Mouse (Mus musculus): ENCODE results near the gene Foxp1. TPM values are rescaled to one million over a fixed set of nuclear protein-coding genes. Genes with fewer than 3 reads are reported as not detected.

Foxp1 gene
- polyA plus RNA-seq, 1 experiment, result 93.7 TPM

GRCm38 (mm10) chr6:99385059-99385604 is 137.4 kb downstream of the Foxp1 start:
- H3K27ac ChIP-seq (ENCODE audit: control insufficient read depth, insufficient read depth, low read depth, low read length, poor library complexity), result peak overlapping the region; percentile 24; the same call in 1 of the 2 replicates
- WGBS, result 42% methylated on average over 2 of the region's 2 CpGs
- no peak overlapping the region for H3K4me3 ChIP-seq (replicated peaks; ENCODE audit: control insufficient read depth, low read depth, low read length)
- peaks cover 10% of the 10 kb centered on the region; the same call in 1 of the 2 replicates for H3K4me1 ChIP-seq (ENCODE audit: control insufficient read depth, insufficient read depth, low read length)
- TF ChIP-seq CTCF (IDR thresholded peaks at IDR 0.05; ENCODE audit: control insufficient read depth, insufficient read depth, low read length), result peak; percentile 63
- TF ChIP-seq POLR2A (IDR thresholded peaks at IDR 0.05; ENCODE audit: borderline replicate concordance, control insufficient read depth, low read depth, low read length), result no peak

- H3K4me3 ChIP-seq (replicated peaks; ENCODE audit: control insufficient read depth, low read depth, low read length), result no peak overlapping the region
- peaks cover 4% of the 10 kb centered on the region; the same call in 1 of the 2 replicates for H3K4me1 ChIP-seq (ENCODE audit: control insufficient read depth, insufficient read depth, low read length)
- 38% methylated on average over 4 of the region's 4 CpGs for WGBS
- no peak for TF ChIP-seq POLR2A (IDR thresholded peaks at IDR 0.05; ENCODE audit: borderline replicate concordance, control insufficient read depth, low read depth, low read length)
- no peak for TF ChIP-seq CTCF (IDR thresholded peaks at IDR 0.05; ENCODE audit: control insufficient read depth, insufficient read depth, low read length)
- no peak overlapping the region for H3K27ac ChIP-seq (ENCODE audit: control insufficient read depth, insufficient read depth, low read depth, low read length, poor library complexity)
Observed at GRCm38 (mm10) chr6:99383846-99384472, 138.6 kb downstream of the Foxp1 start.

- Histone ChIP-seq H3K27ac (ENCODE audit: control insufficient read depth, insufficient read depth, low read depth, low read length, poor library complexity) (no peak overlapping the region), H3K4me3 (replicated peaks; ENCODE audit: control insufficient read depth, low read depth, low read length) (no peak overlapping the region), H3K4me1 (ENCODE audit: control insufficient read depth, insufficient read depth, low read length) (peaks cover 8% of the 10 kb centered on the region; the same call in 1 of the 2 replicates)
- WGBS, result 46% methylated on average over 5 of the region's 5 CpGs
- TF ChIP-seq CTCF (IDR thresholded peaks at IDR 0.05; ENCODE audit: control insufficient read depth, insufficient read depth, low read length) (no peak), POLR2A (IDR thresholded peaks at IDR 0.05; ENCODE audit: borderline replicate concordance, control insufficient read depth, low read depth, low read length) (no peak)
Observed at GRCm38 (mm10) chr6:99380146-99380545, 142.4 kb downstream of the Foxp1 start.

- H3K27ac ChIP-seq (ENCODE audit: control insufficient read depth, insufficient read depth, low read depth, low read length, poor library complexity), result peak overlapping the region; percentile 25; the same call in 1 of the 2 replicates
- TF ChIP-seq POLR2A (IDR thresholded peaks at IDR 0.05; ENCODE audit: borderline replicate concordance, control insufficient read depth, low read depth, low read length), result no peak
- no peak for TF ChIP-seq CTCF (IDR thresholded peaks at IDR 0.05; ENCODE audit: control insufficient read depth, insufficient read depth, low read length)
- H3K4me3 ChIP-seq (replicated peaks; ENCODE audit: control insufficient read depth, low read depth, low read length), result no peak overlapping the region
- WGBS, result 82% methylated on average over 7 of the region's 7 CpGs
- peaks cover 8% of the 10 kb centered on the region; the same call in 1 of the 2 replicates for H3K4me1 ChIP-seq (ENCODE audit: control insufficient read depth, insufficient read depth, low read length)
Observed at GRCm38 (mm10) chr6:99378997-99379710, 143.4 kb downstream of the Foxp1 start.

- 55% methylated on average over 4 of the region's 4 CpGs for WGBS
- Histone ChIP-seq H3K4me3 (replicated peaks; ENCODE audit: control insufficient read depth, low read depth, low read length) (no peak overlapping the region), H3K4me1 (ENCODE audit: control insufficient read depth, insufficient read depth, low read length) (peaks cover 7% of the 10 kb centered on the region; the same call in 1 of the 2 replicates), H3K27ac (ENCODE audit: control insufficient read depth, insufficient read depth, low read depth, low read length, poor library complexity) (no peak overlapping the region)
- TF ChIP-seq POLR2A (IDR thresholded peaks at IDR 0.05; ENCODE audit: borderline replicate concordance, control insufficient read depth, low read depth, low read length) (no peak), CTCF (IDR thresholded peaks at IDR 0.05; ENCODE audit: control insufficient read depth, insufficient read depth, low read length) (no peak)
Observed at GRCm38 (mm10) chr6:99377716-99378115, 144.8 kb downstream of the Foxp1 start.

- WGBS, result 50% methylated on average over 2 of the region's 2 CpGs
- H3K4me1 ChIP-seq (ENCODE audit: control insufficient read depth, insufficient read depth, low read length), result peaks cover 7% of the 10 kb centered on the region; the same call in 1 of the 2 replicates
- H3K4me3 ChIP-seq (replicated peaks; ENCODE audit: control insufficient read depth, low read depth, low read length), result no peak overlapping the region
- peak overlapping the region; percentile 3; the same call in 1 of the 2 replicates for H3K27ac ChIP-seq (ENCODE audit: control insufficient read depth, insufficient read depth, low read depth, low read length, poor library complexity)
- TF ChIP-seq CTCF (IDR thresholded peaks at IDR 0.05; ENCODE audit: control insufficient read depth, insufficient read depth, low read length) (no peak), POLR2A (IDR thresholded peaks at IDR 0.05; ENCODE audit: borderline replicate concordance, control insufficient read depth, low read depth, low read length) (no peak)
Observed at GRCm38 (mm10) chr6:99377131-99377530, 145.4 kb downstream of the Foxp1 start.

- Histone ChIP-seq H3K27ac (ENCODE audit: control insufficient read depth, insufficient read depth, low read depth, low read length, poor library complexity) (peak overlapping the region; percentile 56; the same call in 1 of the 2 replicates), H3K4me1 (ENCODE audit: control insufficient read depth, insufficient read depth, low read length) (peaks cover 7% of the 10 kb centered on the region; the same call in 1 of the 2 replicates), H3K4me3 (replicated peaks; ENCODE audit: control insufficient read depth, low read depth, low read length) (no peak overlapping the region)
- 81% methylated on average over 8 of the region's 8 CpGs for WGBS
- no peak for TF ChIP-seq CTCF (IDR thresholded peaks at IDR 0.05; ENCODE audit: control insufficient read depth, insufficient read depth, low read length)
- no peak for TF ChIP-seq POLR2A (IDR thresholded peaks at IDR 0.05; ENCODE audit: borderline replicate concordance, control insufficient read depth, low read depth, low read length)
Observed at GRCm38 (mm10) chr6:99376721-99377120, 145.8 kb downstream of the Foxp1 start.

GRCm38 (mm10) chr6:99375865-99376264 is 146.7 kb downstream of the Foxp1 start:
- 20% methylated on average over 6 of the region's 6 CpGs for WGBS
- TF ChIP-seq POLR2A (IDR thresholded peaks at IDR 0.05; ENCODE audit: borderline replicate concordance, control insufficient read depth, low read depth, low read length), result no peak
- no peak for TF ChIP-seq CTCF (IDR thresholded peaks at IDR 0.05; ENCODE audit: control insufficient read depth, insufficient read depth, low read length)
- Histone ChIP-seq H3K4me1 (ENCODE audit: control insufficient read depth, insufficient read depth, low read length) (peaks cover 7% of the 10 kb centered on the region; the same call in 1 of the 2 replicates), H3K27ac (ENCODE audit: control insufficient read depth, insufficient read depth, low read depth, low read length, poor library complexity) (peak overlapping the region; percentile 70), H3K4me3 (replicated peaks; ENCODE audit: control insufficient read depth, low read depth, low read length) (no peak overlapping the region)

Measured in bone marrow, adult 2 months (tissue).